Mouse (Mus musculus) ovary, adult 2 months (tissue): ENCODE data around the gene Fbxo34. TPM values are rescaled to one million over a fixed set of nuclear protein-coding genes. Genes with fewer than 3 reads are reported as not detected.

ENCODE experiments used
- polyA plus RNA-seq: library from polyadenylated mRNA; depleted of rRNA; stranded (reverse); fragments of >200 nt; gene quantifications from 2 replicates; pipeline ENCODE4 v1.2.3, GENCODE M21; 2012; rRNA removed

The Fbxo34 gene
- polyA plus RNA-seq = 27.6 and 34.8 TPM in 2 replicates

DNA sequence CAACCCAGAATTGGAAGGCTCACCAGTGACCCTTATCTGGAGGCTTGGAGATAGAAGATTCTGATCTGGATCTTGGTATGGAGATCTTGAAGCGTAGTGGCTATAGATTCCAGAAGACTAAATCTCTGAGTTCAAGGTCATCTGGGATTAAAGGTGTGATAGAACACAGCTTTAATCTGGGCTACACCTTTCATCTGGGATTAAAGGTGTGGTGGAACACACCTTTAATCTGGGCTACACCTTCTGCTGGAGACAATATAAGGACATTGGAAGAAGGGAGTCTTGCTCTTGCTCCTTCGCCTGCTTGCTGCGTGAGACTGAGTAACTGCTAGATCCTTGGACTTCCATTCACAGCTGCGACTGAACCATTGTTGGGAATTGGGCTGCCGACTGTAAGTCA is at the start of gene Fbxo34:
Gene Fbxo34 (plus strand): TSS at position 301 of the 400 bp plus-strand sequence.

DNA sequence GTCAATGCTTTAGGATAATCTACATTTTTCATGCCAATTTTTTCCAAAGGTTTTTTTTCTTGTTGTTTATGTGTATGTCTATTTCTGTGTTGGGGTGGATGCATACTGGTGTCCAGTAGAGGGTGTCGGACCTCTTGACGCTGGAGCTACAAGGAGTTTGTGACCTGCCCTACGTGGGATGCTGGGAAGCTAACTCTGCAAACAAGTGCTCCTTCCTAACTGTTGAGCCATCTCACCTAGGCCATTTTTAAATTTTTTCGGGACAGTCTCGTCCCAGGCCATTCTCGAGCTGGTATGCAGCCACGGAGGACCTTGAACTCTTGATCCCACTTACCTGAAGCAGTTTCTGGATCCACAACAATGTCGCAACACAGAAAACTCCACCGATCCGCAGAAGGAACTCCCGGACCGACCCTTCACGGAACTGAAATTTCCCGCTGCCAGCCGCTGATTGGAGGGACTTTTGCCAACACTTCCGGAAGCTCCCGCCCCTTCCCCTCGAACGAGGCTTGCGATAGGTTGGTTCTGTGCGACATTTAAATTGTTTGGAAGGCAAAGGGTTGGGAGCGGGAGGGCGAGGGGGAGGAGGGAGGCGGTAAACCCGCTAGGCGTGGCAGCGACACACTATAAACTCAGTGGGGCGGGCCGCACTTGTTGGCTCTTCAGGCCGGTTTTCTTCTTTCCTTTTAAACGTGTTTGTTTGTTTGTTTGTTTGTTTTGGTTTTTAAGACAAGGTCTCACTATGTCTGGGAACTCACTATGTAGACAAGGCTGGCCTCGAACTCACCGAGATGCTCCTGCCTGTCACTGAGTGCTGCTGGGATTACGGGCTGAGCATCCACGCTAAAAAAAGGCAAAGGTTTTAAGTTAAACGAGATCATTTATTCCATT is 32.2 kb upstream of the Fbxo34 start, which contains the start of gene Dlgap5:
Gene Dlgap5 (minus strand): TSS at position 633 of the 891 bp plus-strand sequence.

DNA sequence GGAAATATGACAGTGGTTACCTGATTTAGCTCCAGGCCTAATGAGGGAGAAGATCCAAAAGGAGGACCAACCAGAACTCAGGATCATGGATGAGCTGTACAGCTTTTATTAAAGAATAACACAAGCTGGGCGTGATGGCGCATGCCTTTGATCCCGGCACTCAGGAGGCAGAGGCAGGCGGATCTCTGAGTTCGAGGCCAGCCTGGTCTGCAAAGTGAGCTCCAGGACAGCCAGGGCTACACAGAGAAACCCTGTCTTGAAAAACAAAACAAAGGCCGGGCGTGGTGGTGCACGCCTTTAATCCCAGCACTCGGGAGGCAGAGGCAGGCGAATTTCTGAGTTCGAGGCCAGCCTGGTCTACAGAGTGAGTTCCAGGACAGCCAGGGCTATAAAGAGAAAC is 120.3 kb downstream of the Fbxo34 start, which contains the start of gene Atg14:
Gene Atg14 (minus strand): TSS at position 101 of the 400 bp plus-strand sequence.

Other genes with a start within 250 kb of the Fbxo34 start
- gene Wdhd1, start 173.6 kb upstream of the Fbxo34 start, polyA plus RNA-seq = 1.5 and 2.2 TPM in 2 replicates
- gene Socs4, start 173.5 kb upstream of the Fbxo34 start, polyA plus RNA-seq = 1.6 and 2.1 TPM in 2 replicates
- 27.5 and 42.8 TPM in 2 replicates for gene Mapk1ip1l, start 152.2 kb upstream of the Fbxo34 start, polyA plus RNA-seq
- gene Lgals3, start 82.7 kb upstream of the Fbxo34 start, polyA plus RNA-seq = 134 and 164 TPM in 2 replicates
- 1.7 and 2.6 TPM in 2 replicates for gene Dlgap5, start 32.0 kb upstream of the Fbxo34 start, polyA plus RNA-seq
- gene Atg14, start 120.2 kb downstream of the Fbxo34 start, polyA plus RNA-seq = 11.6 and 13.5 TPM in 2 replicates
- gene Ktn1, start 198.0 kb downstream of the Fbxo34 start, polyA plus RNA-seq = 5.8 and 7.8 TPM in 2 replicates